9 mouse cellular contexts compared by ENCODE assay signal in genomic region chr10:117418668-117419237, GRCm38 (mm10). TPM values are rescaled to one million over a fixed set of nuclear protein-coding genes. Genes with fewer than 3 reads are reported as not detected.
DNase-seq lines count a peak whose midpoint lies in the region; ATAC-seq and TF ChIP-seq lines count a peak whose summit lies in the region.
"Had no signal": no experiment of that assay in that cellular context is flagged by ENCODE, and none has a peak within 500 bp of the region (broad histone marks: within the 10 kb centered on the region; RNA-seq: fewer than 3 reads in every experiment).

No protein-coding gene starts in this region.

- H3K27ac ChIP-seq in heart, embryonic 14.5 days (replicated peaks in 1 of 2; ENCODE audit: control insufficient read depth in 1 of 2, insufficient read depth in 1 of 2, low read depth in 2 of 2, low read length in 2 of 2), result no peak overlapping the region
- no peak overlapping the region for H3K27ac ChIP-seq in heart, adult 2 months
- no peak overlapping the region for H3K27ac ChIP-seq in hindbrain, embryonic 12.5 days

- TF ChIP-seq CTCF in heart, adult 2 months (IDR thresholded peaks at IDR 0.05), result no peak

- TF ChIP-seq POLR2A in heart, adult 2 months (IDR thresholded peaks at IDR 0.05; ENCODE audit: insufficient read depth, low read depth, low read length), result no peak

- H3K9ac ChIP-seq in heart, embryonic 14.5 days (ENCODE audit: low read length), result peak overlapping the region; percentile 42; the same call in 1 of the 2 replicates
- no peak overlapping the region for H3K9ac ChIP-seq in heart, adult 2 months (ENCODE audit: low read depth, low read length)
- no peak overlapping the region for H3K9ac ChIP-seq in hindbrain, embryonic 12.5 days

- 35% methylated on average over 24 of the region's 24 CpGs for WGBS in heart, embryonic 14.5 days
- 34% methylated on average over 24 of the region's 24 CpGs for WGBS in heart, adult 2 months
- 50% methylated on average over 24 of the region's 24 CpGs for WGBS in hindbrain, embryonic 12.5 days

- H3K4me1 ChIP-seq in heart, embryonic 14.5 days (ENCODE audit: control insufficient read depth in 2 of 2, insufficient read depth in 2 of 2, low read length in 2 of 2), result peaks cover 11% of the 10 kb centered on the region in 2 experiments; a peak in 3 of 4 replicates
- peaks cover 3% of the 10 kb centered on the region; the same call in 1 of the 2 replicates for H3K4me1 ChIP-seq in heart, adult 2 months (ENCODE audit: control insufficient read depth, insufficient read depth, low read length)
- H3K4me1 ChIP-seq in hindbrain, embryonic 12.5 days, result peaks cover 15% of the 10 kb centered on the region

- no peak for TF ChIP-seq EP300 in heart, adult 2 months (IDR thresholded peaks at IDR 0.05; ENCODE audit: insufficient read depth, low read depth, low read length)

- H3K9me3 ChIP-seq in heart, embryonic 14.5 days (ENCODE audit: control insufficient read depth, low read length), result no peaks in the 10 kb centered on the region
- no peaks in the 10 kb centered on the region for H3K9me3 ChIP-seq in hindbrain, embryonic 12.5 days (replicated peaks)

- ATAC-seq in heart, embryonic 14.5 days (ENCODE audit: insufficient number of reproducible peaks, insufficient read depth, low FRiP score, low read depth), result no peak
- peak; percentile 20 for ATAC-seq in hindbrain, embryonic 12.5 days (ENCODE audit: low FRiP score)
- ATAC-seq in megakaryocyte progenitor cell, adult 5-6 weeks (replicated peaks; ENCODE audit: poor library complexity), result peak; percentile 43
- ATAC-seq: Patski had no signal

- H3K36me3 ChIP-seq in heart, embryonic 14.5 days (ENCODE audit: control insufficient read depth, insufficient read depth, low read length), result no peaks in the 10 kb centered on the region
- no peaks in the 10 kb centered on the region for H3K36me3 ChIP-seq in heart, adult 2 months (ENCODE audit: control insufficient read depth, insufficient read depth, low read length)
- no peaks in the 10 kb centered on the region for H3K36me3 ChIP-seq in hindbrain, embryonic 12.5 days

- H3K4me2 ChIP-seq in heart, embryonic 14.5 days (ENCODE audit: low read length), result peak overlapping the region; percentile 86
- peak overlapping the region; percentile 48 for H3K4me2 ChIP-seq in hindbrain, embryonic 12.5 days (replicated peaks)

- intact Hi-C loops in heart, adult 2 months (cut with DNase I), result no loop called here
- intact Hi-C loops in gastrocnemius, postnatal 36 days (cut with DNase I), result no loop called here

- no peaks in the 10 kb centered on the region for H3K27me3 ChIP-seq in heart, embryonic 14.5 days (ENCODE audit: control insufficient read depth, insufficient read depth, low read length)
- H3K27me3 ChIP-seq in heart, adult 2 months (ENCODE audit: control insufficient read depth, insufficient read depth, low read length), result no peaks in the 10 kb centered on the region
- H3K27me3 ChIP-seq in hindbrain, embryonic 12.5 days, result no peaks in the 10 kb centered on the region; the same call in 1 of the 2 replicates

- peak overlapping the region; percentile 28 to 39 for H3K4me3 ChIP-seq in heart, embryonic 14.5 days (ENCODE audit: control insufficient read depth in 1 of 2, insufficient read depth in 1 of 2, low read depth in 1 of 2, low read length in 2 of 2)
- H3K4me3 ChIP-seq in heart, adult 2 months, result no peak overlapping the region
- peak overlapping the region; percentile 8; the same call in 1 of the 2 replicates for H3K4me3 ChIP-seq in hindbrain, embryonic 12.5 days

- no peak for DNase-seq in heart, adult 2 months
- peak; percentile 49 for DNase-seq in ZHBTc4 (ENCODE audit: low read depth, low spot score)
- no peak for DNase-seq in gastrocnemius, postnatal 36 days
- no peak for DNase-seq in cerebellum, adult 9-10 months
- DNase-seq in layer of hippocampus, adult 11-12 months (ENCODE audit: low spot score), result no peak

- H3K79me2 ChIP-seq in heart, adult 2 months (replicated peaks; ENCODE audit: control insufficient read depth, insufficient read depth, low read length), result no peaks in the 10 kb centered on the region

RNA-seq across cellular contexts. Expression of gene Cpsf6, which starts 38.9 kb away (rescaled TPM):
- polyA plus RNA-seq in heart, embryonic 14.5 days (2014; fragmentation: Nextera tagmentation; extraction: Ambion mirVana), result 93.0 and 101 TPM in 2 replicates
- 10 to 100 TPM; 30.9 to 35.5 TPM for total RNA-seq in heart, adult 2 months (2021)
- polyA plus RNA-seq in heart, adult 2 months (2012; rRNA removed), result 20.3 and 22.7 TPM in 2 replicates
- polyA plus RNA-seq in hindbrain, embryonic 12.5 days (2016; fragmentation: Nextera tagmentation; extraction: Ambion mirVana), result 231 and 248 TPM in 2 replicates
- 103 and 107 TPM in 2 replicates for total RNA-seq in megakaryocyte progenitor cell, adult 5-6 weeks (2015)
- 108 and 138 TPM in 2 replicates for total RNA-seq in megakaryocyte progenitor cell, adult 5-6 weeks (2017)
- total RNA-seq in gastrocnemius, postnatal 36 days (2021), result 10 to 100 TPM; 18.9 to 20.3 TPM
